Comparison of ENCODE assay signal across 19 mouse cellular contexts in genomic region chr7:132365111-132365510, GRCm38 (mm10). TPM values are rescaled to one million over a fixed set of nuclear protein-coding genes. Genes with fewer than 3 reads are reported as not detected.
DNase-seq lines count a peak whose midpoint lies in the region; ATAC-seq lines count a peak whose summit lies in the region.
"Had no signal": no experiment of that assay in that cellular context is flagged by ENCODE, and none has a peak within 500 bp of the region (broad histone marks: within the 10 kb centered on the region; RNA-seq: fewer than 3 reads in every experiment).

No protein-coding gene starts in this region.

- H3K27ac ChIP-seq in liver, embryonic 12.5 days: no peak overlapping the region
- H3K27ac ChIP-seq in midbrain, embryonic 16.5 days (ENCODE audit: low read length): no peak overlapping the region
- H3K27ac ChIP-seq: embryonic facial prominence, embryonic 15.5 days; left cerebral cortex, adult 2 months had no signal

- 25% methylated on average over 5 of the region's 5 CpGs for WGBS in liver, embryonic 12.5 days (ENCODE audit: insufficient replicate concordance)
- 89% methylated on average over 5 of the region's 5 CpGs for WGBS in midbrain, embryonic 16.5 days

- ATAC-seq in liver, embryonic 12.5 days: peak; percentile 42; the same call in 1 of the 2 replicates
- ATAC-seq in CD4-positive, CD25-positive, alpha-beta regulatory T cell, adult 4 months: peak; percentile 38
- no peak for ATAC-seq in midbrain, embryonic 16.5 days

- peaks cover 18% of the 10 kb centered on the region for H3K4me1 ChIP-seq in liver, embryonic 12.5 days
- H3K4me1 ChIP-seq in midbrain, embryonic 16.5 days (ENCODE audit: control insufficient read depth, insufficient read depth, low read length): no peaks in the 10 kb centered on the region
- H3K4me1 ChIP-seq: embryonic facial prominence, embryonic 15.5 days had no signal

- no peaks in the 10 kb centered on the region for H3K9me3 ChIP-seq in liver, embryonic 12.5 days (replicated peaks)
- H3K9me3 ChIP-seq in midbrain, embryonic 16.5 days (replicated peaks; ENCODE audit: control insufficient read depth, low read length, poor library complexity, severe bottlenecking): no peaks in the 10 kb centered on the region
- H3K9me3 ChIP-seq: embryonic facial prominence, embryonic 15.5 days; hindbrain, embryonic 10.5 days had no signal

- no peak for DNase-seq in liver
- DNase-seq in induced T-regulatory cell, adult 2 months (ENCODE audit: low read depth): peak; percentile 54
- peak; percentile 21 for DNase-seq in thymus, postnatal 0 days (ENCODE audit: low spot score)
- DNase-seq in Muller cell, postnatal 12 days (ENCODE audit: inconsistent ontology term): no peak
- DNase-seq in testis, postnatal 10 days (ENCODE audit: low spot score): no peak
- DNase-seq: adrenal gland, adult 8-10 months; cerebellum, adult 11-12 months; cerebellum, postnatal 25 days; kidney, adult 2 months; kidney, postnatal 14 days; left cerebral cortex, postnatal 4 days; retina, postnatal 1 day; right cerebral cortex, postnatal 4 days had no signal

- H3K27me3 ChIP-seq in liver, embryonic 12.5 days (replicated peaks): no peaks in the 10 kb centered on the region; the same call in 1 of the 2 replicates
- no peaks in the 10 kb centered on the region for H3K27me3 ChIP-seq in midbrain, embryonic 16.5 days (ENCODE audit: control insufficient read depth, insufficient read depth, low read depth, low read length)
- H3K27me3 ChIP-seq: embryonic facial prominence, embryonic 15.5 days had no signal

- H3K9ac ChIP-seq in liver, embryonic 12.5 days: no peak overlapping the region
- H3K9ac ChIP-seq in midbrain, embryonic 16.5 days (ENCODE audit: low read depth, low read length): no peak overlapping the region
- H3K9ac ChIP-seq: embryonic facial prominence, embryonic 15.5 days had no signal

- no peak overlapping the region for H3K4me3 ChIP-seq in liver, embryonic 12.5 days
- H3K4me3 ChIP-seq in midbrain, embryonic 16.5 days (ENCODE audit: low read depth, low read length): no peak overlapping the region
- H3K4me3 ChIP-seq: embryonic facial prominence, embryonic 15.5 days; hindbrain, embryonic 10.5 days; left cerebral cortex, adult 2 months had no signal

- no peaks in the 10 kb centered on the region for H3K36me3 ChIP-seq in liver, embryonic 12.5 days
- H3K36me3 ChIP-seq in midbrain, embryonic 16.5 days (ENCODE audit: control insufficient read depth, insufficient read depth, low read length): no peaks in the 10 kb centered on the region
- H3K36me3 ChIP-seq: embryonic facial prominence, embryonic 15.5 days; hindbrain, embryonic 10.5 days had no signal

- no peak overlapping the region for H3K4me2 ChIP-seq in liver, embryonic 12.5 days
- no peak overlapping the region for H3K4me2 ChIP-seq in midbrain, embryonic 16.5 days (ENCODE audit: low read length)
- H3K4me2 ChIP-seq: embryonic facial prominence, embryonic 15.5 days had no signal

RNA-seq across cellular contexts. Expression of gene Chst15, which starts 48.1 kb away (rescaled TPM):
- polyA plus RNA-seq in liver, embryonic 12.5 days (2016; fragmentation: Nextera tagmentation; extraction: Ambion mirVana): 8.9 and 9.5 TPM in 2 replicates
- polyA plus RNA-seq in CD4-positive, CD25-positive, alpha-beta regulatory T cell, adult 4 months (2017; shearing (Covaris generic)): 1 to 10 TPM; 6.0 to 9.2 TPM
- 5.9 and 8.2 TPM in 2 replicates for polyA plus RNA-seq in thymus, postnatal 0 days (2015; fragmentation: Nextera tagmentation; extraction: Ambion mirVana)
- polyA plus RNA-seq in midbrain, embryonic 16.5 days (2015; fragmentation: Nextera tagmentation; extraction: Ambion mirVana): 11.6 and 12.6 TPM in 2 replicates

Comparison
In these comparisons a context has a peak if more than half of its experiments do, and no peak if none do; other contexts are left out.
1. DNase-seq: peak in induced T-regulatory cell, adult 2 months (single experiment) and thymus, postnatal 0 days (single experiment); none in liver (single experiment), Muller cell, postnatal 12 days (single experiment) and testis, postnatal 10 days (single experiment).